Mouse (Mus musculus): Measurements from ENCODE around the gene Nmt2. TPM values are rescaled to one million over a fixed set of nuclear protein-coding genes. Genes with fewer than 3 reads are reported as not detected.
A peak's percentile ranks its signal among the peaks of the same experiment; 100 is the strongest.

Gene Nmt2
- 10 to 100 TPM; 85.5 to 86.1 TPM for total RNA-seq (2021)
- long read RNA-seq, experiment 1, full-length matches to known transcripts = 11 of 13 reads
- long read RNA-seq, experiment 1, partial matches to known transcripts = 0 of 13 reads
- long read RNA-seq, experiment 1, other reads (novel, unspliced or antisense) = 2 of 13 reads
- long read RNA-seq, experiment 2, full-length matches to known transcripts = 13 of 18 reads
- long read RNA-seq, experiment 2, partial matches to known transcripts = 2 of 18 reads
- long read RNA-seq, experiment 2, other reads (novel, unspliced or antisense) = 3 of 18 reads

- peak; percentile 46 for TF ChIP-seq CTCF (conservative IDR thresholded peaks at IDR 0.05)
- peak; percentile 98 to 99 for DNase-seq (ENCODE audit: low spot score in 2 of 2)
- H3K4me3 ChIP-seq = peak within 1 kb of the TSS; percentile 95
Observed at GRCm38 (mm10) chr2:3283602-3284472, at the start of gene Nmt2. Gene Nmt2 (plus strand): TSS chr2:3284212.

GRCm38 (mm10) chr2:3239255-3239654 is 44.8 kb upstream of the Nmt2 start:
- Histone ChIP-seq H3K27ac (no peak overlapping the region), H3K4me3 (no peak overlapping the region)
- TF ChIP-seq CTCF (conservative IDR thresholded peaks at IDR 0.05) = no peak
- DNase-seq (ENCODE audit: low spot score in 2 of 2) = no peak

More at GRCm38 (mm10) chr2:3283602-3284472, at the start of gene Nmt2:
- H3K27ac ChIP-seq = peak within 1 kb of the TSS; percentile 96

GRCm38 (mm10) chr2:3244251-3244650 is 39.8 kb upstream of the Nmt2 start:
- TF ChIP-seq CTCF (conservative IDR thresholded peaks at IDR 0.05) = no peak
- DNase-seq (ENCODE audit: low spot score in 2 of 2) = no peak
- no peak overlapping the region for H3K4me3 ChIP-seq
- H3K27ac ChIP-seq = no peak overlapping the region

- DNase-seq (ENCODE audit: low spot score in 2 of 2) = no peak
- Histone ChIP-seq H3K27ac (no peak overlapping the region), H3K4me3 (no peak overlapping the region)
- no peak for TF ChIP-seq CTCF (conservative IDR thresholded peaks at IDR 0.05)
Observed at GRCm38 (mm10) chr2:3251309-3251708, 32.7 kb upstream of the Nmt2 start.

GRCm38 (mm10) chr2:3266466-3266865 is 17.5 kb upstream of the Nmt2 start:
- no peak for DNase-seq (ENCODE audit: low spot score in 2 of 2)
- H3K4me3 ChIP-seq = no peak overlapping the region
- no peak for TF ChIP-seq CTCF (conservative IDR thresholded peaks at IDR 0.05)
- H3K27ac ChIP-seq = no peak overlapping the region

- DNase-seq (ENCODE audit: low spot score in 2 of 2) = peak in 1 of 2 experiments; percentile 40
- no peak overlapping the region for H3K4me3 ChIP-seq
- H3K27ac ChIP-seq = no peak overlapping the region
- no peak for TF ChIP-seq CTCF (conservative IDR thresholded peaks at IDR 0.05)
Observed at GRCm38 (mm10) chr2:3267879-3268278, 16.1 kb upstream of the Nmt2 start.

- no peak for DNase-seq (ENCODE audit: low spot score in 2 of 2)
- no peak for TF ChIP-seq CTCF (conservative IDR thresholded peaks at IDR 0.05)
- H3K27ac ChIP-seq = no peak overlapping the region
- H3K4me3 ChIP-seq = no peak overlapping the region
Observed at GRCm38 (mm10) chr2:3273349-3273748, 10.7 kb upstream of the Nmt2 start.

GRCm38 (mm10) chr2:3276106-3276505 is 7.9 kb upstream of the Nmt2 start:
- TF ChIP-seq CTCF (conservative IDR thresholded peaks at IDR 0.05) = no peak
- DNase-seq (ENCODE audit: low spot score in 2 of 2) = no peak
- Histone ChIP-seq H3K4me3 (no peak overlapping the region), H3K27ac (no peak overlapping the region)

- Histone ChIP-seq H3K27ac (no peak overlapping the region), H3K4me3 (no peak overlapping the region)
- no peak for TF ChIP-seq CTCF (conservative IDR thresholded peaks at IDR 0.05)
- no peak for DNase-seq (ENCODE audit: low spot score in 2 of 2)
Observed at GRCm38 (mm10) chr2:3277502-3277901, 6.5 kb upstream of the Nmt2 start.

- H3K27ac ChIP-seq = no peak overlapping the region
- no peak overlapping the region for H3K4me3 ChIP-seq
- no peak for DNase-seq (ENCODE audit: low spot score in 2 of 2)
- no peak for TF ChIP-seq CTCF (conservative IDR thresholded peaks at IDR 0.05)
Observed at GRCm38 (mm10) chr2:3281311-3281710, 2.7 kb upstream of the Nmt2 start.

GRCm38 (mm10) chr2:3282866-3283601 is 978 bp upstream of the Nmt2 start:
- DNase-seq (ENCODE audit: low spot score in 2 of 2) = peak; percentile 35 to 49
- no peak for TF ChIP-seq CTCF (conservative IDR thresholded peaks at IDR 0.05)
- H3K27ac ChIP-seq = peak overlapping the region; percentile 94
- peak overlapping the region; percentile 95 for H3K4me3 ChIP-seq

GRCm38 (mm10) chr2:3284473-3285180 is 615 bp downstream of the Nmt2 start:
- 0 out of 2 replicates have a peak, but pooled peaks have one; percentile 7 for TF ChIP-seq CTCF (conservative IDR thresholded peaks at IDR 0.05)
- H3K4me3 ChIP-seq = peak overlapping the region; percentile 95
- peak in 1 of 2 experiments; percentile 50 for DNase-seq (ENCODE audit: low spot score in 2 of 2)
- peak overlapping the region; percentile 96 for H3K27ac ChIP-seq

Measured in layer of hippocampus, adult 2 months (tissue).